7 mouse cellular contexts compared by ENCODE assay signal in the genomic region with DNA sequence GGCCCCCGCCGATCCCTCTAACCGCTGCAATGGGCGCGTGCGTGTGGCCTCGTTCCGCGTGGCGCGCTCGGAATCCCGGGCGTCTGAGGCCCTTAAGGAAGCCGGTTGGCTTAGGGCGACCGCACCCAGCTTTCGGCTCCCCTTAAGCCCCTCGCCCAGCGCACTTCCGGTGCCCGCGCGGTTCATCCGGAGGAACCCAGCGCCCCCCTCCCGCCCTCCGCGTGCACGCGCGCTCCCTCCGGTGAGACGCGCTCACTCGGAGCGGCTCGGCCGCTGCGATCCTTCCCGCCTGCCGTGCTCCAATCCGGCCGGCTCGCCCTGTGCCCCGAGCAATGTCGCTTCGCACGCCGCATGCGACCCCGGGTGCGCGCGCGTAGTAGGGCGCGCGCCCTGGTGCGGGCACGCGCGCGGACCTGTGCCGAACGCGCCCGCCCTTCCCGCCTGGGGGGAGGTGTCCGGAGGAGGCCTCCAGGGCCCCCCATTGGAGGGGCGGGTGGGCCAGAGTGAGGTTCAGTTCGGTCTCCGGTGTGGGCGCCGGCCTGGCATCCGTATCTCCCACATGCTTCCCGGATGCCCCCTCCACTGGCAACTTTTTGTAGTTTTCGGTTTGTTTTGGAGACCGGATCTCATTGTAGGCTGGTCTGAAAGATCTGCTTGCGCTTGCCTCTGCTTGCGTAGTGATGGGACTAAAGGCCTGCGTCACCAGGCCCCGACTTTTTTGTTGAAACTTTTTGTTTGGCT. TPM values are rescaled to one million over a fixed set of nuclear protein-coding genes. Genes with fewer than 3 reads are reported as not detected.
DNase-seq lines count a peak whose midpoint lies in the region; ATAC-seq and TF ChIP-seq lines count a peak whose summit lies in the region.

No protein-coding gene starts in this region.

- peak; percentile 84 for DNase-seq in MEL (ENCODE audit: low read depth, low spot score)
- DNase-seq in forebrain, embryonic 10.5 days (ENCODE audit: extremely low spot score, low spot score): peak; percentile 81
- DNase-seq in hindbrain, embryonic 10.5 days (ENCODE audit: low spot score): peak; percentile 81
- DNase-seq in limb, embryonic 14.5 days (ENCODE audit: low spot score): peak; percentile 79
- peak; percentile 88 for DNase-seq in midbrain, embryonic 14.5 days
- DNase-seq in stomach, postnatal 0 days (ENCODE audit: low spot score): peak; percentile 72

- peaks cover 2 to 37% of the 10 kb centered on the region in 2 experiments; a peak in 3 of 4 replicates for H3K4me1 ChIP-seq in MEL (ENCODE audit: control insufficient read depth in 1 of 2, insufficient read depth in 2 of 2, low read length in 2 of 2)
- peaks cover 33% of the 10 kb centered on the region for H3K4me1 ChIP-seq in bone marrow macrophage, adult 2 months (ENCODE audit: control insufficient read depth, insufficient read depth, low read length)
- H3K4me1 ChIP-seq in forebrain, embryonic 10.5 days: peaks cover 70% of the 10 kb centered on the region
- peaks cover 60% of the 10 kb centered on the region for H3K4me1 ChIP-seq in hindbrain, embryonic 10.5 days (replicated peaks)
- H3K4me1 ChIP-seq in limb, embryonic 14.5 days (ENCODE audit: control insufficient read depth, insufficient read depth, low read length): peaks cover 47% of the 10 kb centered on the region
- peaks cover 56% of the 10 kb centered on the region for H3K4me1 ChIP-seq in midbrain, embryonic 14.5 days (ENCODE audit: control insufficient read depth, insufficient read depth, low read length)
- peaks cover 32% of the 10 kb centered on the region for H3K4me1 ChIP-seq in stomach, postnatal 0 days (replicated peaks; ENCODE audit: control insufficient read depth, insufficient read depth)

- peak overlapping the region; percentile 100 for H3K9ac ChIP-seq in MEL (ENCODE audit: control insufficient read depth, low read depth, low read length, poor library complexity, severe bottlenecking)
- peak overlapping the region; percentile 99 for H3K9ac ChIP-seq in limb, embryonic 14.5 days (ENCODE audit: low read depth, low read length, severe bottlenecking)
- peak overlapping the region; percentile 93 for H3K9ac ChIP-seq in midbrain, embryonic 14.5 days (replicated peaks; ENCODE audit: low read length)
- peak overlapping the region; percentile 99 for H3K9ac ChIP-seq in stomach, postnatal 0 days (ENCODE audit: low read length)

- under 1% methylated on average over 83 of the region's 83 CpGs for WGBS in forebrain, embryonic 10.5 days
- under 1% methylated on average over 83 of the region's 83 CpGs for WGBS in hindbrain, embryonic 10.5 days
- WGBS in limb, embryonic 14.5 days: 1% methylated on average over 60 of the region's 83 CpGs
- under 1% methylated on average over 83 of the region's 83 CpGs for WGBS in midbrain, embryonic 14.5 days
- under 1% methylated on average over 74 of the region's 83 CpGs for WGBS in stomach, postnatal 0 days

- H3K4me3 ChIP-seq in MEL (ENCODE audit: control insufficient read depth in 1 of 2, insufficient read depth in 1 of 2, low read depth in 2 of 2, low read length in 2 of 2): peak overlapping the region; percentile 77 to 99
- peak overlapping the region; percentile 94 for H3K4me3 ChIP-seq in bone marrow macrophage, adult 2 months (ENCODE audit: insufficient read depth, low read length)
- peak overlapping the region; percentile 83 for H3K4me3 ChIP-seq in forebrain, embryonic 10.5 days
- H3K4me3 ChIP-seq in hindbrain, embryonic 10.5 days: peak overlapping the region; percentile 98
- peak overlapping the region; percentile 99 for H3K4me3 ChIP-seq in limb, embryonic 14.5 days (replicated peaks; ENCODE audit: low read length)
- peak overlapping the region; percentile 98 for H3K4me3 ChIP-seq in midbrain, embryonic 14.5 days (replicated peaks; ENCODE audit: low read depth, low read length)
- H3K4me3 ChIP-seq in stomach, postnatal 0 days (ENCODE audit: low read depth, low read length): peak overlapping the region; percentile 94

- H3K4me2 ChIP-seq in limb, embryonic 14.5 days (replicated peaks; ENCODE audit: low read depth, low read length, severe bottlenecking): peak overlapping the region; percentile 98
- H3K4me2 ChIP-seq in midbrain, embryonic 14.5 days (ENCODE audit: low read length): peak overlapping the region; percentile 93
- peak overlapping the region; percentile 92 for H3K4me2 ChIP-seq in stomach, postnatal 0 days (replicated peaks; ENCODE audit: low read depth)

- H3K79me2 ChIP-seq in MEL (ENCODE audit: control insufficient read depth, insufficient read depth, low read length, poor library complexity): peaks cover 71% of the 10 kb centered on the region

- peak overlapping the region; percentile 99 for H3K27ac ChIP-seq in MEL (ENCODE audit: control insufficient read depth, low read depth, low read length)
- peak overlapping the region; percentile 96 for H3K27ac ChIP-seq in bone marrow macrophage, adult 2 months (ENCODE audit: insufficient read depth, low read depth, low read length)
- peak overlapping the region; percentile 100 for H3K27ac ChIP-seq in forebrain, embryonic 10.5 days
- peak overlapping the region; percentile 100 for H3K27ac ChIP-seq in hindbrain, embryonic 10.5 days
- peak overlapping the region; percentile 99 for H3K27ac ChIP-seq in limb, embryonic 14.5 days (replicated peaks; ENCODE audit: low read depth, low read length)
- peak overlapping the region; percentile 100 for H3K27ac ChIP-seq in midbrain, embryonic 14.5 days (replicated peaks; ENCODE audit: low read depth, low read length)
- peak overlapping the region; percentile 100 for H3K27ac ChIP-seq in stomach, postnatal 0 days (replicated peaks)

- peaks cover 5 to 32% of the 10 kb centered on the region in 2 experiments for H3K36me3 ChIP-seq in MEL (ENCODE audit: control insufficient read depth in 1 of 2, insufficient read depth in 2 of 2, low read length in 2 of 2)
- peaks cover 54% of the 10 kb centered on the region for H3K36me3 ChIP-seq in forebrain, embryonic 10.5 days (replicated peaks)
- H3K36me3 ChIP-seq in hindbrain, embryonic 10.5 days: peaks cover 54% of the 10 kb centered on the region
- H3K36me3 ChIP-seq in limb, embryonic 14.5 days (ENCODE audit: control insufficient read depth, insufficient read depth, low read length): peaks cover 43% of the 10 kb centered on the region
- peaks cover 27% of the 10 kb centered on the region for H3K36me3 ChIP-seq in midbrain, embryonic 14.5 days (ENCODE audit: control insufficient read depth, insufficient read depth, low read length)
- peaks cover 13% of the 10 kb centered on the region for H3K36me3 ChIP-seq in stomach, postnatal 0 days (ENCODE audit: control insufficient read depth, insufficient read depth, low read length)

- TF ChIP-seq CTCF in MEL (IDR thresholded peaks at IDR 0.05 in 2 of 3, conservative IDR thresholded peaks at IDR 0.05 in 1 of 3; ENCODE audit: control insufficient read depth in 1 of 3, insufficient read depth in 1 of 3, low read depth in 2 of 3, low read length in 3 of 3, poor library complexity in 1 of 3, severe bottlenecking in 1 of 3): no peak
- TF ChIP-seq CTCF in bone marrow macrophage, adult 2 months (IDR thresholded peaks at IDR 0.05; ENCODE audit: low read depth, low read length): no peak
- peak; percentile 27; the same call in 1 of the 2 replicates for TF ChIP-seq CTCF in stomach, postnatal 0 days (IDR thresholded peaks at IDR 0.05; ENCODE audit: low read depth)

- no peaks in the 10 kb centered on the region for H3K27me3 ChIP-seq in MEL (ENCODE audit: control insufficient read depth in 1 of 2, insufficient read depth in 2 of 2, low read length in 2 of 2)
- no peaks in the 10 kb centered on the region for H3K27me3 ChIP-seq in forebrain, embryonic 10.5 days (ENCODE audit: poor library complexity, severe bottlenecking)
- no peaks in the 10 kb centered on the region for H3K27me3 ChIP-seq in hindbrain, embryonic 10.5 days (ENCODE audit: insufficient read depth, poor library complexity, severe bottlenecking)
- no peaks in the 10 kb centered on the region for H3K27me3 ChIP-seq in limb, embryonic 14.5 days (ENCODE audit: control insufficient read depth, insufficient read depth, low read length)
- no peaks in the 10 kb centered on the region for H3K27me3 ChIP-seq in midbrain, embryonic 14.5 days (ENCODE audit: control insufficient read depth, insufficient read depth, low read length)
- H3K27me3 ChIP-seq in stomach, postnatal 0 days (ENCODE audit: control insufficient read depth, insufficient read depth, low read length): no peaks in the 10 kb centered on the region

- H3K9me3 ChIP-seq in MEL (replicated peaks; ENCODE audit: insufficient read depth, low read length): no peaks in the 10 kb centered on the region
- H3K9me3 ChIP-seq in forebrain, embryonic 10.5 days: no peaks in the 10 kb centered on the region
- no peaks in the 10 kb centered on the region for H3K9me3 ChIP-seq in hindbrain, embryonic 10.5 days
- no peaks in the 10 kb centered on the region for H3K9me3 ChIP-seq in limb, embryonic 14.5 days (ENCODE audit: control insufficient read depth, low read length)
- H3K9me3 ChIP-seq in midbrain, embryonic 14.5 days (ENCODE audit: control insufficient read depth, low read length): no peaks in the 10 kb centered on the region
- H3K9me3 ChIP-seq in stomach, postnatal 0 days (ENCODE audit: control insufficient read depth, low read length): no peaks in the 10 kb centered on the region

- peak in 1 of 2 experiments; percentile 5; a peak in 2 of 4 replicates for TF ChIP-seq POLR2A in MEL (IDR thresholded peaks at IDR 0.05; ENCODE audit: control insufficient read depth in 1 of 2, insufficient read depth in 1 of 2, low read depth in 1 of 2, low read length in 2 of 2, poor library complexity in 1 of 2)
- no peak for TF ChIP-seq POLR2A in bone marrow macrophage, adult 2 months (IDR thresholded peaks at IDR 0.05; ENCODE audit: borderline replicate concordance, low read depth, low read length)
- 0 out of 2 replicates have a peak, but pooled peaks have one; percentile 5 for TF ChIP-seq POLR2A in limb, embryonic 14.5 days (IDR thresholded peaks at IDR 0.05; ENCODE audit: borderline replicate concordance, extremely low read depth, insufficient read depth, insufficient read length)

- no peak for TF ChIP-seq RAD21 in MEL (IDR thresholded peaks at IDR 0.05; ENCODE audit: low read depth, low read length)

- no peak for TF ChIP-seq EP300 in MEL (IDR thresholded peaks at IDR 0.05; ENCODE audit: low read depth in 1 of 2, low read length in 2 of 2)
- no peak for TF ChIP-seq EP300 in stomach, postnatal 0 days (optimal IDR thresholded peaks at IDR 0.05)

- ATAC-seq in limb, embryonic 14.5 days (ENCODE audit: low FRiP score, low read depth): peak; percentile 23
- ATAC-seq in midbrain, embryonic 14.5 days (ENCODE audit: low FRiP score, low TSS enrichment): peak; percentile 38
- ATAC-seq in stomach, postnatal 0 days (ENCODE audit: low FRiP score, low TSS enrichment): peak; percentile 4

RNA-seq across cellular contexts. Expression of a gene that starts 0.7 kb away (rescaled TPM):
- total RNA-seq in MEL (2012; rRNA removed): 301 and 316 TPM in 2 replicates
- 100 to 1,000 TPM; 329 to 837 TPM for polyA plus RNA-seq in MEL (2012; ENCODE audit: insufficient read depth in 1 of 2, insufficient read length in 2 of 2, low read depth in 1 of 2, low replicate concordance in 2 of 2, missing spikeins in 1 of 2)
- 129 and 141 TPM in 2 replicates for polyA plus RNA-seq in bone marrow macrophage, adult 2 months (2012; ENCODE audit: insufficient read depth, insufficient read length, missing spikeins)
- 370 and 377 TPM in 2 replicates for polyA plus RNA-seq in forebrain, embryonic 10.5 days (2016; fragmentation: Nextera tagmentation; extraction: Ambion mirVana)
- polyA plus RNA-seq in hindbrain, embryonic 10.5 days (2016; fragmentation: Nextera tagmentation; extraction: Ambion mirVana): 288 and 338 TPM in 2 replicates
- 536 and 644 TPM in 2 replicates for polyA plus RNA-seq in limb, embryonic 14.5 days (2012; rRNA removed)
- 262 and 279 TPM in 2 replicates for polyA plus RNA-seq in limb, embryonic 14.5 days (2014; fragmentation: Nextera tagmentation; extraction: Ambion mirVana)
- polyA plus RNA-seq in midbrain, embryonic 14.5 days (2014; fragmentation: Nextera tagmentation; extraction: Ambion mirVana): 47.5 and 74.0 TPM in 2 replicates
- polyA plus RNA-seq in stomach, postnatal 0 days (2015; fragmentation: Nextera tagmentation; extraction: Ambion mirVana): 99.3 and 103 TPM in 2 replicates

RNA-seq across cellular contexts. Expression of a gene that starts 19.3 kb away (rescaled TPM):
- 9.1 and 11.2 TPM in 2 replicates for total RNA-seq in MEL (2012; rRNA removed)
- 10 to 100 TPM in 1 of 2 experiments, not detected in 1; 31.5 TPM for polyA plus RNA-seq in MEL (2012; ENCODE audit: insufficient read depth in 1 of 2, insufficient read length in 2 of 2, low read depth in 1 of 2, low replicate concordance in 2 of 2, missing spikeins in 1 of 2)
- not detected in 2 replicates for polyA plus RNA-seq in bone marrow macrophage, adult 2 months (2012; ENCODE audit: insufficient read depth, insufficient read length, missing spikeins)
- 8.1 TPM in 2 replicates for polyA plus RNA-seq in forebrain, embryonic 10.5 days (2016; fragmentation: Nextera tagmentation; extraction: Ambion mirVana)
- 10.0 and 15.1 TPM in 2 replicates for polyA plus RNA-seq in hindbrain, embryonic 10.5 days (2016; fragmentation: Nextera tagmentation; extraction: Ambion mirVana)
- polyA plus RNA-seq in limb, embryonic 14.5 days (2012; rRNA removed): 10.3 and 17.3 TPM in 2 replicates
- polyA plus RNA-seq in limb, embryonic 14.5 days (2014; fragmentation: Nextera tagmentation; extraction: Ambion mirVana): 5.9 and 8.2 TPM in 2 replicates
- 14.9 and 16.7 TPM in 2 replicates for polyA plus RNA-seq in midbrain, embryonic 14.5 days (2014; fragmentation: Nextera tagmentation; extraction: Ambion mirVana)
- polyA plus RNA-seq in stomach, postnatal 0 days (2015; fragmentation: Nextera tagmentation; extraction: Ambion mirVana): 0.86 and 0.87 TPM in 2 replicates

RNA-seq across cellular contexts. Expression of a gene that starts 19.5 kb away (rescaled TPM):
- 0.56 and 0.85 TPM in 2 replicates for total RNA-seq in MEL (2012; rRNA removed)
- 1 to 10 TPM in 1 of 2 experiments, not detected in 1; 6.2 TPM for polyA plus RNA-seq in MEL (2012; ENCODE audit: insufficient read depth in 1 of 2, insufficient read length in 2 of 2, low read depth in 1 of 2, low replicate concordance in 2 of 2, missing spikeins in 1 of 2)
- polyA plus RNA-seq in bone marrow macrophage, adult 2 months (2012; ENCODE audit: insufficient read depth, insufficient read length, missing spikeins): not detected in 2 replicates
- polyA plus RNA-seq in forebrain, embryonic 10.5 days (2016; fragmentation: Nextera tagmentation; extraction: Ambion mirVana): 91.4 and 102 TPM in 2 replicates
- polyA plus RNA-seq in hindbrain, embryonic 10.5 days (2016; fragmentation: Nextera tagmentation; extraction: Ambion mirVana): 122 and 205 TPM in 2 replicates
- 220 and 326 TPM in 2 replicates for polyA plus RNA-seq in limb, embryonic 14.5 days (2012; rRNA removed)
- polyA plus RNA-seq in limb, embryonic 14.5 days (2014; fragmentation: Nextera tagmentation; extraction: Ambion mirVana): 61.5 and 79.7 TPM in 2 replicates
- 342 and 375 TPM in 2 replicates for polyA plus RNA-seq in midbrain, embryonic 14.5 days (2014; fragmentation: Nextera tagmentation; extraction: Ambion mirVana)
- 5.5 and 7.0 TPM in 2 replicates for polyA plus RNA-seq in stomach, postnatal 0 days (2015; fragmentation: Nextera tagmentation; extraction: Ambion mirVana)

RNA-seq across cellular contexts. Expression of a gene that starts 31.1 kb away (rescaled TPM):
- total RNA-seq in MEL (2012; rRNA removed): not detected in 2 replicates
- polyA plus RNA-seq in MEL (2012; ENCODE audit: insufficient read depth in 1 of 2, insufficient read length in 2 of 2, low read depth in 1 of 2, low replicate concordance in 2 of 2, missing spikeins in 1 of 2): under 1 TPM in 1 of 2 experiments, not detected in 1; 0.07 TPM
- polyA plus RNA-seq in bone marrow macrophage, adult 2 months (2012; ENCODE audit: insufficient read depth, insufficient read length, missing spikeins): 0.75 TPM in 1 of 2 replicates, not detected in the other
- not detected in 2 replicates for polyA plus RNA-seq in forebrain, embryonic 10.5 days (2016; fragmentation: Nextera tagmentation; extraction: Ambion mirVana)
- polyA plus RNA-seq in hindbrain, embryonic 10.5 days (2016; fragmentation: Nextera tagmentation; extraction: Ambion mirVana): not detected in 2 replicates
- polyA plus RNA-seq in limb, embryonic 14.5 days (2012; rRNA removed): 0.35 and 1.8 TPM in 2 replicates
- 0.62 and 1.2 TPM in 2 replicates for polyA plus RNA-seq in limb, embryonic 14.5 days (2014; fragmentation: Nextera tagmentation; extraction: Ambion mirVana)
- not detected in 2 replicates for polyA plus RNA-seq in midbrain, embryonic 14.5 days (2014; fragmentation: Nextera tagmentation; extraction: Ambion mirVana)
- 0.30 and 0.55 TPM in 2 replicates for polyA plus RNA-seq in stomach, postnatal 0 days (2015; fragmentation: Nextera tagmentation; extraction: Ambion mirVana)

RNA-seq across cellular contexts. Expression of a gene that starts 34.2 kb away (rescaled TPM):
- not detected in 2 replicates for total RNA-seq in MEL (2012; rRNA removed)
- not detected for polyA plus RNA-seq in MEL (2012; ENCODE audit: insufficient read depth in 1 of 2, insufficient read length in 2 of 2, low read depth in 1 of 2, low replicate concordance in 2 of 2, missing spikeins in 1 of 2)
- 0.91 TPM in 1 of 2 replicates, not detected in the other for polyA plus RNA-seq in bone marrow macrophage, adult 2 months (2012; ENCODE audit: insufficient read depth, insufficient read length, missing spikeins)
- 0.18 and 1.0 TPM in 2 replicates for polyA plus RNA-seq in forebrain, embryonic 10.5 days (2016; fragmentation: Nextera tagmentation; extraction: Ambion mirVana)
- polyA plus RNA-seq in hindbrain, embryonic 10.5 days (2016; fragmentation: Nextera tagmentation; extraction: Ambion mirVana): 1.0 and 2.4 TPM in 2 replicates
- 0.41 and 0.50 TPM in 2 replicates for polyA plus RNA-seq in limb, embryonic 14.5 days (2012; rRNA removed)
- 0.54 and 1.2 TPM in 2 replicates for polyA plus RNA-seq in limb, embryonic 14.5 days (2014; fragmentation: Nextera tagmentation; extraction: Ambion mirVana)
- 0.45 and 1.5 TPM in 2 replicates for polyA plus RNA-seq in midbrain, embryonic 14.5 days (2014; fragmentation: Nextera tagmentation; extraction: Ambion mirVana)
- 57.6 and 58.0 TPM in 2 replicates for polyA plus RNA-seq in stomach, postnatal 0 days (2015; fragmentation: Nextera tagmentation; extraction: Ambion mirVana)

Comparison
In these comparisons a context has a peak if more than half of its experiments do, and no peak if none do; other contexts are left out.
1. Peak in every context shown above with its lines: DNase-seq, ATAC-seq, H3K4me3 ChIP-seq and H3K27ac ChIP-seq.